Mouse (Mus musculus): ENCODE measurements around the gene Foxi3. TPM values are rescaled to one million over a fixed set of nuclear protein-coding genes. Genes with fewer than 3 reads are reported as not detected.

Gene Foxi3
- total RNA-seq, 1 experiment, result 4.2 TPM

- Histone ChIP-seq H3K4me1 (ENCODE audit: control insufficient read depth in 2 of 2, insufficient read depth in 2 of 2, low read length in 2 of 2, poor library complexity in 1 of 2) (no peaks in the 10 kb centered on the region), H3K9ac (ENCODE audit: insufficient read depth, low read depth, low read length, poor library complexity, severe bottlenecking) (no peak overlapping the region), H3K36me3 (ENCODE audit: control insufficient read depth, insufficient read depth, low read length, poor library complexity, severe bottlenecking) (no peaks in the 10 kb centered on the region), H3K9me3 (ENCODE audit: control insufficient read depth, insufficient read depth, low read depth, low read length) (no peaks in the 10 kb centered on the region), H3K27ac (ENCODE audit: insufficient read depth, low read depth, low read length, poor library complexity, severe bottlenecking) (no peak overlapping the region), H3K4me3 (ENCODE audit: insufficient read depth in 1 of 2, low read depth in 1 of 2, low read length in 2 of 2, poor library complexity in 1 of 2, severe bottlenecking in 1 of 2) (no peak overlapping the region)
- no peak for TF ChIP-seq MAFK (IDR thresholded peaks at IDR 0.05; ENCODE audit: insufficient read depth, low read depth, low read length)
- TF ChIP-seq CHD2 (IDR thresholded peaks at IDR 0.05; ENCODE audit: low read depth, low read length), result no peak
- no peak for TF ChIP-seq ZC3H11A (IDR thresholded peaks at IDR 0.05; ENCODE audit: borderline replicate concordance, low read depth, low read length)
- no peak for TF ChIP-seq HCFC1 (IDR thresholded peaks at IDR 0.05; ENCODE audit: borderline replicate concordance, insufficient read depth, low read length)
- TF ChIP-seq ZNF384 (IDR thresholded peaks at IDR 0.05; ENCODE audit: low read depth, low read length), result no peak
- in situ Hi-C loops (cut with MboI; ENCODE audit: low sequenced_read_pairs in 2 of 2, unreplicated experiment in 2 of 2), result no loop called here
- no peak for DNase-seq (ENCODE audit: low read depth, low spot score)
Observed at GRCm38 (mm10) chr6:70953274-70953673, 3.1 kb upstream of the Foxi3 start.

DNA sequence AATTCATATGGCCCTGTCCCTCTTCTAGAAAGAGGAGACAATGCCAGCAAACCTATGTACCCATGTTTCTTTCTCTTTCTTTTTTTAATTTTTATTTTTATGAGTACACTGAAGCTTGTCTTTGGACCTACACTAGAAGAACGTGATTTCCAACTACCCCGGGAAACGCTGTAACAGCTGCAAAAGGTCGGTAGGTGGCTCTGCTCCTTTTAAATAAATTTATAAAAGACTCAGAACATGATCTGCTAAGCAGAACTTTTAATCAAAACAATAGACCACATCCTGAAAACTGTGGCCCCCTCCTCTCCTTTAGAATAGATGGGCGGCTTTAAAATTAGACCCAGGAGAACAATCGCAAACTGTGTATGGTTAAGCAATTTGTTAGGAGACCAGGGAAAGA, 2.3 kb upstream of the Foxi3 start:
- Histone ChIP-seq H3K9me3 (ENCODE audit: control insufficient read depth, insufficient read depth, low read depth, low read length) (no peaks in the 10 kb centered on the region), H3K4me1 (ENCODE audit: control insufficient read depth in 2 of 2, insufficient read depth in 2 of 2, low read length in 2 of 2, poor library complexity in 1 of 2) (no peaks in the 10 kb centered on the region), H3K27ac (ENCODE audit: insufficient read depth, low read depth, low read length, poor library complexity, severe bottlenecking) (no peak overlapping the region), H3K36me3 (ENCODE audit: control insufficient read depth, insufficient read depth, low read length, poor library complexity, severe bottlenecking) (no peaks in the 10 kb centered on the region), H3K4me3 (ENCODE audit: insufficient read depth in 1 of 2, low read depth in 1 of 2, low read length in 2 of 2, poor library complexity in 1 of 2, severe bottlenecking in 1 of 2) (no peak overlapping the region), H3K9ac (ENCODE audit: insufficient read depth, low read depth, low read length, poor library complexity, severe bottlenecking) (no peak overlapping the region)
- DNase-seq (ENCODE audit: low read depth, low spot score), result no peak
- in situ Hi-C loops (cut with MboI; ENCODE audit: low sequenced_read_pairs in 2 of 2, unreplicated experiment in 2 of 2), result no loop called here
- TF ChIP-seq CHD2 (IDR thresholded peaks at IDR 0.05; ENCODE audit: low read depth, low read length) (no peak), ZNF384 (IDR thresholded peaks at IDR 0.05; ENCODE audit: low read depth, low read length) (no peak), MAFK (IDR thresholded peaks at IDR 0.05; ENCODE audit: insufficient read depth, low read depth, low read length) (no peak), HCFC1 (IDR thresholded peaks at IDR 0.05; ENCODE audit: borderline replicate concordance, insufficient read depth, low read length) (no peak), ZC3H11A (IDR thresholded peaks at IDR 0.05; ENCODE audit: borderline replicate concordance, low read depth, low read length) (no peak)

DNA sequence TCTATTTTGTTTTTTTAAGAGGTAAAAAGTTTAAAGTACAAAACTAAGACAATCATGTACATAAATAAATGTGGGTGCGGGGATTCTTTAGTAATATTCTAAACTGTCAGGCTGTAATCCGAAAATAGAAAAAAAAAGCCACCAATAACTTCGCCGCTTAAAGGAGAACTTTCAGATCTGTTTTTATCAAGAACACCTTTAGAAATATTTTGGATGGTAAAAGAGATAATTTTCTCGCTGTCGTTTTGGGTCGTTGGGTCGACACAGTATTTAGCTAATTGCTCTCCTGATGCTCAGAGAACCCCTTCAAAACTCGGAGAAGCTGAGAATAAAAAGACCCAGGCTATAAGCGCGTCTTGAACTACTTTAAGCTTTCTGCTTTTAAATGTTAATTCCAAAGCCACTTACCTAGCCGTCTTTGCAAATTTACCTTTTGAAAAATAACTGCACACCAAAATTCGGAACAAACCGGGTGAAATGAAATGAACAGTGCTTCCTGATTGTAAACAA, 985 bp upstream of the Foxi3 start:
- Histone ChIP-seq H3K4me1 (ENCODE audit: control insufficient read depth in 2 of 2, insufficient read depth in 2 of 2, low read length in 2 of 2, poor library complexity in 1 of 2) (no peaks in the 10 kb centered on the region), H3K27ac (ENCODE audit: insufficient read depth, low read depth, low read length, poor library complexity, severe bottlenecking) (no peak overlapping the region), H3K36me3 (ENCODE audit: control insufficient read depth, insufficient read depth, low read length, poor library complexity, severe bottlenecking) (no peaks in the 10 kb centered on the region; the same call in 1 of the 2 replicates), H3K9me3 (ENCODE audit: control insufficient read depth, insufficient read depth, low read depth, low read length) (no peaks in the 10 kb centered on the region), H3K4me3 (ENCODE audit: insufficient read depth in 1 of 2, low read depth in 1 of 2, low read length in 2 of 2, poor library complexity in 1 of 2, severe bottlenecking in 1 of 2) (no peak overlapping the region), H3K9ac (ENCODE audit: insufficient read depth, low read depth, low read length, poor library complexity, severe bottlenecking) (no peak overlapping the region)
- in situ Hi-C loops (cut with MboI; ENCODE audit: low sequenced_read_pairs in 2 of 2, unreplicated experiment in 2 of 2), result no loop called here
- no peak for DNase-seq (ENCODE audit: low read depth, low spot score)
- no peak for TF ChIP-seq HCFC1 (IDR thresholded peaks at IDR 0.05; ENCODE audit: borderline replicate concordance, insufficient read depth, low read length)
- no peak for TF ChIP-seq MAFK (IDR thresholded peaks at IDR 0.05; ENCODE audit: insufficient read depth, low read depth, low read length)
- TF ChIP-seq CHD2 (IDR thresholded peaks at IDR 0.05; ENCODE audit: low read depth, low read length), result no peak
- no peak for TF ChIP-seq ZNF384 (IDR thresholded peaks at IDR 0.05; ENCODE audit: low read depth, low read length)
- no peak for TF ChIP-seq ZC3H11A (IDR thresholded peaks at IDR 0.05; ENCODE audit: borderline replicate concordance, low read depth, low read length)

DNA sequence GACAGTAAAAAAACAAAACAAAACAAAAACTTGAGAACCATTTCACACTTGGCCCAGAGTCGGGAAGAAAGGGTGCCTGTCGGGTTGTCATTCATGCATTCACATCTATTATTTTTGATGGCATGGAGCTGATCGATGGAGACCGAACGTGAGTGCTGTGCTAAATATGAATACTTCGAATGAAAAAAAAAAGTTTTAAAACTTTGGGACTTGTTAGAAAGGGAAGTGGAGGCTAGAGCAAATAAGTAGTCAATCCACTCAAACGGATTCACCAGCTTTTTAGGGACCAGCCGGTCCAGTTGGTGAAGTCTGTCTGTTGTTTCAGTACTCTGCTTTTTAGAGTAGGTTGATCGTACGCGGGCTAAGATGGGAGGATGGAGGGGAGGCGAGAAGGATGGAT, 490 bp upstream of the Foxi3 start:
- no peak overlapping the region for H3K27ac ChIP-seq (ENCODE audit: insufficient read depth, low read depth, low read length, poor library complexity, severe bottlenecking)
- in situ Hi-C loops (cut with MboI; ENCODE audit: low sequenced_read_pairs in 2 of 2, unreplicated experiment in 2 of 2), result no loop called here
- no peak for DNase-seq (ENCODE audit: low read depth, low spot score)
- no peaks in the 10 kb centered on the region for H3K9me3 ChIP-seq (ENCODE audit: control insufficient read depth, insufficient read depth, low read depth, low read length)
- H3K4me1 ChIP-seq (ENCODE audit: control insufficient read depth in 2 of 2, insufficient read depth in 2 of 2, low read length in 2 of 2, poor library complexity in 1 of 2), result peaks cover 0 to 2% of the 10 kb centered on the region in 2 experiments; a peak in 1 of 4 replicates
- H3K36me3 ChIP-seq (ENCODE audit: control insufficient read depth, insufficient read depth, low read length, poor library complexity, severe bottlenecking), result peaks cover 5% of the 10 kb centered on the region; the same call in 1 of the 2 replicates
- TF ChIP-seq CHD2 (IDR thresholded peaks at IDR 0.05; ENCODE audit: low read depth, low read length) (no peak), MAFK (IDR thresholded peaks at IDR 0.05; ENCODE audit: insufficient read depth, low read depth, low read length) (no peak), HCFC1 (IDR thresholded peaks at IDR 0.05; ENCODE audit: borderline replicate concordance, insufficient read depth, low read length) (no peak), ZC3H11A (IDR thresholded peaks at IDR 0.05; ENCODE audit: borderline replicate concordance, low read depth, low read length) (no peak), ZNF384 (IDR thresholded peaks at IDR 0.05; ENCODE audit: low read depth, low read length) (no peak)
- peak overlapping the region; percentile 11 to 78; a peak in 3 of 4 replicates for H3K4me3 ChIP-seq (ENCODE audit: insufficient read depth in 1 of 2, low read depth in 1 of 2, low read length in 2 of 2, poor library complexity in 1 of 2, severe bottlenecking in 1 of 2)
- H3K9ac ChIP-seq (ENCODE audit: insufficient read depth, low read depth, low read length, poor library complexity, severe bottlenecking), result no peak overlapping the region

All from ES-E14 (cell line).